Mouse (Mus musculus): ENCODE results near the gene Arhgap11a.

DNA sequence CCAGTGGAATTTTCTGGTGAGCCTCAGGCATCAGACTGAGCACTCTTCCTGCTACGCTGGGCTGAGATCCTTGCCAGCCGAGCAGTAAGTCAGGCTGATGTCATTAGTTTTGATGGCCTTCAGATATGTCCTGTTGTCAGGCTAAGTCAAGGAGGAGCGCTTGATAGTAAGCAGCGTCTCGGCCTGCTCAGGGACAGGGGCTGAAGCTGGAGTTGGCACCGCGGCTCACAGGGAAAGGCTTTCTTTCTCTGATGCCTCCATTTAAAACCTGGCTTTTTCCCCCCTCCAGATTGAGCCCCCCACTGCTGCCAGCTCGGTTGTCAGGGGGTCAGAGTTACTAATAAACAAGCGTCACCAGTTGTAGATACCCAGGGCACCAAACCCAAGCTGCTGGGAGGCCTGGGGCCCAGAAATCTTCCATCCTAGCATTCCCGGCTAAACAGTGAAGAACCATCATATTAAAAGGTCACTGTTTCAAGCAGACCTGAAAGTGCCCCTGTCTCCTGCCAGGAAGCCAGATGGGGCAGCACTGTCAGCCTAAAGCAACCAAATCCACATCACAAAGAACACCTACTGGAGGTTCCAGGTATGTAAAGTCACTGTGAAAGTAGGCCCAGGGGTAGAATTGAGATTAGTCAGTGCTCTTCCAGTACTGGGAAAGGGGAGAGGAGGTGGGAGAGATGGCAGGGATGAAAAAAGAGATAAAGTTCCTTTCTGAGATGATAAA is 41.4 kb downstream of the Arhgap11a start:
- TF ChIP-seq CTCF (IDR thresholded peaks at IDR 0.05; ENCODE audit: extremely low read depth, insufficient read depth, low read length) (no peak), POLR2A (IDR thresholded peaks at IDR 0.05; ENCODE audit: extremely low read depth, insufficient read depth, low read length) (no peak)
